Mouse (Mus musculus) embryonic fibroblast, embryonic 13.5 days (primary cell): ENCODE data around the gene Fcmr. TPM values are rescaled to one million over a fixed set of nuclear protein-coding genes. Genes with fewer than 3 reads are reported as not detected.

Experiments
- H3K27ac ChIP-seq: 2 replicates; pipeline ENCODE4 v1.5.1; 2012; ENCODE audit warnings: low read length, control low read depth, inconsistent platforms; ENCODE audit not compliant: insufficient read depth
- H3K4me1 ChIP-seq: 2 replicates; pipeline ENCODE4 v1.6.1; 2011; ENCODE audit warnings: low read length; ENCODE audit not compliant: control insufficient read depth, insufficient read depth
- H3K4me3 ChIP-seq: 2 replicates; pipeline ENCODE4 v1.5.1; 2011; ENCODE audit warnings: mild to moderate bottlenecking, control low read depth, low read length; ENCODE audit not compliant: insufficient read depth
- CTCF ChIP-seq: IDR thresholded peaks from 2 replicates; pipeline ENCODE4 v1.5.1; 2011; ENCODE audit warnings: mild to moderate bottlenecking, control low read depth, low read length, moderate library complexity, borderline replicate concordance; ENCODE audit not compliant: insufficient read depth
- POLR2A ChIP-seq: IDR thresholded peaks from 2 replicates; pipeline ENCODE4 v1.6.1; 2011; ENCODE audit warnings: low read depth, mild to moderate bottlenecking, control low read depth, low read length, moderate library complexity
- polyA plus RNA-seq: library from polyadenylated mRNA; stranded (reverse); fragments of >200 nt; gene quantifications from 2 replicates; pipeline ENCODE4 v1.2.4, GENCODE M21; 2011; ENCODE audit warnings: low read depth; ENCODE audit not compliant: missing spikeins, insufficient read length

Gene Fcmr
- polyA plus RNA-seq: not detected in 2 replicates

DNA sequence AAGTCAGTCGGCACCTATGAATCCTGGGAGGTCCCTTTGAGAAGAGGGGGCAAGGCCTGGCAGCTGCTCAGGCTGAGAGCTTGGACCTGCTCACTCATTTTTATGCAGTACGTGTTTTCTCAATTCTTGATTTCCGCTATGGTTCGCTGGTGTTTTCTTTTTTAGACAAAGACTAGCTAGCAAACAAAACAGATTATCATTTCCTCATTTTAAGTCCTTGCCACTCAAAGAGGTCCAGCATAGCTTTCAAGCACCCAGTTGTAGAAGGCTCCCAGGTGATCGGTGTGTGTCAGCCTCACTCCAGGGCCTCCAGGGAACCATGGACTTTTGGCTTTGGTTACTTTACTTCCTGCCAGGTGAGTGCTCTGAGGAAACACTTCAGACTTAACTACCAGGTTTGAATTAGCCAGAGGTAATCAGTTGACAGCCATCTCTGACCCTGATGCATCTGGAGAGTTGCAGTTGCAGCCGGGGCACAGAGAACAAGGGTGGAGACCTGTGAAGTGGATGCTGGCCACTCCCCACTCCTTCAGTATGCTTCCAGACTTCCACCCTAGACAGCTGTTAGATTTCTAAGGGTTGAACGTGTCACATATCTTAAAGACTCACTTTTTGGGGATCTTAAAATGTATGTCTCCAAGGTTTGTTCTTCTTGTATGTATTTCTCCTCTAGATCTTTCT lies at the start of gene Fcmr:
Gene Fcmr, plus strand, starts transcription at position 129 of the 681 bp plus-strand sequence.
- no peaks in the 10 kb centered on the region for H3K4me1 ChIP-seq
- no peak within 1 kb of the TSS for H3K27ac ChIP-seq
- H3K4me3 ChIP-seq: no peak within 1 kb of the TSS
- TF ChIP-seq POLR2A (no peak), CTCF (no peak)

DNA sequence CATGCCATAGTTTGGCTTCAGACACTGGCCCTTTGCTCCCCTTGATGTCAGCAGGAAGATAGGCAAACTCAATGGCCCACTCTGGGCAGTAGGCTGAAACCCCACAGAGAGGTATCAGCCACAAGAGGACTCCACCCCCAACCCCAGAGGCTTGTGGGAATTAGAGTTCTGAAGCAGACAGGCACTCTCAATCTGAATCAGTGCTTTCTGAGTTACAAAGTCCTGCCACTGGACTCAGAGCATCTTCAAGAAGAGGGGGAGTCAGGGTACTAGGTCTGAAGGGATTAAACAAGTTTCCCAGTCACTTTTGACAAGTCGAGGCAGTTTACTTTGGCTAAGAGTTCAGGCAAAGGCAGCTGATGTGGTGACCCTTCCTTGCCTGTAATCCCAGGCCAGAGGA lies 45.7 kb upstream of the Fcmr start:
- TF ChIP-seq CTCF (no peak), POLR2A (no peak)
- no peaks in the 10 kb centered on the region for H3K4me1 ChIP-seq
- H3K27ac ChIP-seq: no peak overlapping the region
- H3K4me3 ChIP-seq: no peak overlapping the region

DNA sequence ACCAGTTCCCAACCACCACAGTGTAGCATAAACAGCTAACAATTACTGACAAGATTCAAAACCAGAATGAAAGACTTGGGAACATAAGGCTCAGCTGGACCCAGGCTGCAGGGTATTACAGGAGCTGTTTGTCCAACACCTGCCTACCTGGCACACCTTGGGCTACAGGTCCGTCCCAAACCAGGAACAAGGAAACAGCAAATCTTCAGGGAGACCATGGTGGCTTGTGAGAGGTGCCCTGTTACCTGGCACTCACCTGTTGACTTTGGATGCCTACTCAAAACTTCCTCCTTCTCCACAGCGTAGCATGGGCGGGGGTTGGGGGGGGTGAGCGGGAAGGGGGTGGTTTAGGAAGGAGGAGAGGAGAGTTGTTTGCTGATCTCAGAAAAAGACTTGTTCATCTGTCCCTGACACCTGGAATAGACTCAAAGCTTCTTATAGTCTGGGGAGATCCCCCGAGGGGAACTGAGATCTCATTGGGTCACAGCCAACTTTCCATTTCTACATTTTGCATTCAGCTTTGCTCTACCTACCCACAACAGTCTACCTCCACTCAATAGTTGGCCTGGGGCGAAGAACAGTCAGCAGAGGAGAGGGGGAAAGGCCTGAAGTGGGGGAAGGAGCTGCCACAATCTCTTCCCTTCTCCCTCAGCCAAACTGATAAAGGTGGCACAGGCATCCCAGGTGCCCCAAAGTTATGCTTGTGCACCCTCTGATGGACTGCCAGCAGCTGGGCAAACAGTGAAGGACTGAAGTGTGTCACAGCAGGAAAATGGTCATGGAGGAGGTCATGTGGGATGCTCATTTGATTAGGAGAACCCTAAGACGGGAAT lies 44.9 kb upstream of the Fcmr start:
- TF ChIP-seq POLR2A: no peak
- no peak for TF ChIP-seq CTCF
- no peak overlapping the region for H3K4me3 ChIP-seq
- no peaks in the 10 kb centered on the region for H3K4me1 ChIP-seq
- H3K27ac ChIP-seq: no peak overlapping the region

DNA sequence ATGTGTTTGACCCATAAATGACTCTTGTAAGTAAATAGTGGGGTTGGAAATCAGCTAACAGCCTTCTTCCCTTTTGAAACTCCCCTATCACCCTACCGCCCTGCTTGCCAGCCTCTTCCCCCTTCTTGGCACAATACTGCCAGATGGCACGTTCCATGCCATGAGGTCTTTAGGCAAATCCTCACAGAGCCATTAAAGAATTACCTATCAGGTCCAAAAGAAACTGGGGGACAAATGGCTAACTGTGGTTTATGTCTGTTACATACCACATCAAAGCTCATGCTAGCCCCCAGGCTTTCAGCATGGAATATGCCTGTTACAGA lies 44.4 kb upstream of the Fcmr start:
- H3K27ac ChIP-seq: no peak overlapping the region
- no peak for TF ChIP-seq CTCF
- no peak for TF ChIP-seq POLR2A
- H3K4me1 ChIP-seq: no peaks in the 10 kb centered on the region
- H3K4me3 ChIP-seq: no peak overlapping the region

DNA sequence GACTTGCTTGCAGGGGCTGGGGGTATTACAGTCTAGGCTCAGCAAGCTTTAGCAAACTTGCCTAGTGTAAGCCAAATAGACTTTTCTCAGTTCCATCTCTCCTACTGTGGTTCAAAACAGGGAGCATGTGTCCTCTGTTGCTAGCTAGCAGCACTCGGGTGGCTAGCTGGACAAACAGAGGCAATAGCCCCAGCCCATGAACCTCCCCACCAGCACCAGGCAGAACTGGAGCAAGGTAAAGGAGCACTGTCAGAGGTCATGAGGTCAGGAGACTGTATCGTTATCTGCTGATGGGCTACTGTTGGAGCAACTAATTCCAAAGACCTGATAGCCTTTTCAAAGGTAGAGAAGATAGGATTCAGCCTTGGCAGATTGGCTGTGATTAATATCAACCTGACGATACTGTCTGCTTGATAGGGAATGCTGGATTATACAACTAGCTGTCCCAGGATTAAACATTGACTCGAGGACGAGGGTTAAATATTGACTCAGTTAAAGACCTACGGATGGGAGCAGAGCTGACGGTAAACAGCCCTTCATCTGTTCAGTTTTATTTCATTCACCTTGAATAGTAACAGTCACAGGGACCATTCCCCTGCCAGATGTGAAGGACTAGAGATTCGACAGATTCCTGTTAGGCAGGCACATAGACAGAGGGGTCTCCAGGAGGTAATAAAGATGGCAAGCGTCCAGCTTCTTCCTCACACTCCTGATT lies 43.4 kb upstream of the Fcmr start:
- H3K4me3 ChIP-seq: no peak overlapping the region
- no peak for TF ChIP-seq CTCF
- TF ChIP-seq POLR2A: no peak
- H3K4me1 ChIP-seq: no peaks in the 10 kb centered on the region

DNA sequence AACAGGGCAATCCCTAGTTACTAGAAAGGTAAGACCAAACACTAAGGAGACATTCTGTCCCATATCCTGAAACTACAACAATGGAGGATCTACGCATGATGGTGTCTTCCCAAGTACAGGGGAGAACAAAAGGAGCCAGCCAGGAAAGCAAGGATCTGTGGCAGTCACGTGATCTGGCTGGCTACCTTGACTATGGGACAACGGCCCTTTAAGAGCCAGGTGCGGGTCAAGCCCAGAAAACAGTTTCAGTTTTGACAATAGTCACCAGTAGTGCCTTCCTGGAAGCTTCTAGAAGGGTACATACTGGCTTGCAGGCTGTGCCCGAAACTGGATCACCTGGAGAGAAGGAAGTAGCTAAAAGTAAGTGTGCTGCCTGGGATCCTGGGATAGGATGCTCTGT lies 39.0 kb upstream of the Fcmr start, which contains the start of gene Pigr:
Gene Pigr, plus strand, starts transcription at position 237 of the 400 bp plus-strand sequence.
- no peak for TF ChIP-seq POLR2A
- no peak for TF ChIP-seq CTCF
- H3K27ac ChIP-seq: no peak within 1 kb of the TSS
- no peak within 1 kb of the TSS for H3K4me3 ChIP-seq
- H3K4me1 ChIP-seq: no peaks in the 10 kb centered on the region

More for the DNA sequence above, 43.4 kb upstream of the Fcmr start:
- H3K27ac ChIP-seq: no peak overlapping the region

DNA sequence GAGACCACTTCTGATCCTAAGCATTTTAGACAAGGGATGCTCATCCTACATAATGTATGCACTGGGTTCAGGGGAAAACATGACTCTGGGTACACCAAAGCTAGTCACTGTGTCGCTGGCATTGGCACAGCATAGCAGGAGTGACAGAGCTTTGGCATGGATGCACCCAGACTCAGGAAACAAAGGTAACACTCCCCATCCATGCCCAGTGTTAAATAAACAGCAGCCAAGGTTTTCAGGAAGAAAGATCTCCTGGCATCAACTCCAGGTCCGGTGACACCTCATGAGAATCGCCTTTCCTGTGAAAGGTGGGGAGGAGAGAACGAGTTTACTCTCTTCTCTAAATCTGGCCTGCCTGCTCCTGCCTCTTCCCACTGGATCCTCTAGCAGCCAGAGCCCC lies 36.8 kb upstream of the Fcmr start:
- H3K27ac ChIP-seq: no peak overlapping the region
- TF ChIP-seq POLR2A: no peak
- no peak for TF ChIP-seq CTCF
- H3K4me3 ChIP-seq: no peak overlapping the region
- H3K4me1 ChIP-seq: no peaks in the 10 kb centered on the region

DNA sequence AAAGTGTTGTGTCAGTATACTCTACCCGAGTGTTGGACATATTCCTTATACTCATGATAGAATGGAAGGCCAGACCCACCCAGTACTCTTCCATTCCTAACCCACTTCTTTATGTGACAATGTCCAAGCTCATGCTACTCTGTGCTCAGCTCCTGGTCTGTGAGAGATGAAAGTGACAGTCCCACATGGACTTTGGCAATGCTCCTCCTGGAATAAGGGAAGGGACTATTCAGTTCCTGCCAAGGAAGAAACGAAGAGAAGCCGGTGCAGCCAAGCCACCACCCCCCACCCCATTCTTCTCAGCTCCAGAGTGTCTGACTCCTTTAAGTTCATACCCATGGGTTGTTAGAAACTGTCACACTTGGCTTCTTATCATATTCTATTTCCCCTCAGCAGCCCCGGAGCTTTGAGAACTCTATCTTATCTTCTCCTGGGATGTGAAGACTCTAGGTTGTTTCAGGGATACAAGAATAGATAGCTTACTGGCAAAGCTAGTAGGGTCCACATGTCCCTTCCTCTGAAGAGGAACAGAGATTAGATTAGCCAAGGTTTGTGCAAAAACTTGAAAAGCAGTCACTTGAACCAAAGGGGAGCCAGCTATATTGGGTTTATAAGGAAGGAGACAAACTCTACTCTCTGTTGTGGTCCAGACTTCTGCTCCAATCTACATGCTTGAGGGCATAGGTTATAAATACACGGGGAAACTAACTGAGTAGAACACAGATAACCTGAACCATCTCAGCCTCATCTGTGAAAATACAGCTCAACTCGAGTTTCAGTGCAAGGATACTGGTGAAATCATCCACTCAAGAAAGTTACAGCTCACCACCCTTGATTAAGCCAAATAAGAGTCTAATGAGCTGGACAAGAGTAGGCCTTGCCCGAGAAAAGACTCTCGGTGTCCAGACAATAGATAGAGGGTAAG lies 35.3 kb upstream of the Fcmr start:
- no peak overlapping the region for H3K4me3 ChIP-seq
- no peak for TF ChIP-seq POLR2A
- no peak for TF ChIP-seq CTCF
- H3K4me1 ChIP-seq: no peaks in the 10 kb centered on the region
- no peak overlapping the region for H3K27ac ChIP-seq

DNA sequence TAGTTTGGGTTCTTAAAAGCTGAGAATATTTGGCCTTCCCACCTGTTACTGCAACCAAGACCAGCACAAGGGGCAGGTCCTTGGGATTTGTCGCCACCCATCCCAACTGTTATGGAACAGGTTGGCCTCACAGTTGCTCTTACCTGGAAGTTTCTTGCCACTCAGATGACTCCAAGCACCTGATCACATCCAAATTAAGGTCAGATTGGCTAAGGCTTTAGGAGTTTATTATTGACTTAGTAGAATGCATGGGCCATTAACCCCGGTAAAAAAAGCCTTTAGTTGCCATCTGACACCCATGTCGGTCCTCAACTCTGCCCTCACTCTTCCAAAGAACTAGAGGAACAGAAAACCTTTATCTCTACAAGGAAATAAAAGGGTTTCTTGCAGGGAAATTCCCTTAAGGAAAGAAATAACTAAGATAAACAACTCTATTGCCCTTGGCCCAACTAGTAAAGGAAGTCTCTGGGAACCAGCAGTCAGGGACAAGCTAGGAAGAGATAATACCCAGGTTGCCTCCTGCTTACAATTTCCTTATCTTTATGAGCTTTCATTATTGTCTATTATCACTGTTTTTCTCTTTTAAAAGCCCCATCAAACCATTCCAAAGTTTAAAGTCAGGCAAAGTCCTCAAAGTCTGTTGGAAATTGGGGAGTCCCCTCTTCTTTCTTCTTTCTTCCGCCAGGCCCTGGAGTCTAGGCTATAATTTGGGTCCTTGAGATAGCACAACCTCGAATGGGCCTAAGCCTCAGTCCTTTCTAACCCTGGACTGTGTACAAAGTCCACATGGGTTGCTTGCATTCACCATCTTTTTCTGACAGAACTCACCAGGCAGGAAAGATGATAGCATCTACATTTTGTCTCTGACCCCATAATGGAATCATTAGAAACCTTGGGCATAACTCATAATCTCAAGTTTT lies 33.0 kb upstream of the Fcmr start:
- Histone ChIP-seq H3K27ac (no peak overlapping the region), H3K4me3 (no peak overlapping the region), H3K4me1 (no peaks in the 10 kb centered on the region)
- TF ChIP-seq POLR2A (no peak), CTCF (no peak)
